Mouse (Mus musculus): ENCODE measurements at regions not wholly inside any gene's neighbourhood (a gene's known extent, or its start where the extent isn't known, plus 50 kb on each side); places are given as distances from the start of the nearest gene placed in this dataset.

DNA sequence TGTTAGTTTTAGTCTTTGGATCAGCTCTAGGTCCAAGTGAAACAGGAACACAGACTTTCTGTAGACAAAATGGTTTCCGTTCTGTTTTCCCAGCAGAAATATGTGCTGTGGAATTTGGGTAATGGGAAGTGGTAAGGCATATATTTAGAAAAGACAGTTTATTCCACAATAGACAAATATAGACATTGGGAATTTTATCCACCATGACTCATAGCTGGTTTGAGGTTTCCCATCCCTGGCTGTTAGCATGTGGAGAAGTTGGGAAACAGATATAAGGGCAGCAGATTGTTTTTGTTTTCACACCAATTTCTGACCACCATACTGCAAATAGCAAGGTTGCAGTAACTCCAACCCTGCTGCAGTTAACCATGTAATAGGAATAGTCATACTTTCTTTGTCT lies 385.0 kb upstream of the Adam34 start:
- no peak for DNase-seq
- intact Hi-C loops (cut with DNase I), result loop anchor here (10.0 kb wide), 1 partner anchor 840 kb away; the partner anchor contains the start of gene Fat1

DNA sequence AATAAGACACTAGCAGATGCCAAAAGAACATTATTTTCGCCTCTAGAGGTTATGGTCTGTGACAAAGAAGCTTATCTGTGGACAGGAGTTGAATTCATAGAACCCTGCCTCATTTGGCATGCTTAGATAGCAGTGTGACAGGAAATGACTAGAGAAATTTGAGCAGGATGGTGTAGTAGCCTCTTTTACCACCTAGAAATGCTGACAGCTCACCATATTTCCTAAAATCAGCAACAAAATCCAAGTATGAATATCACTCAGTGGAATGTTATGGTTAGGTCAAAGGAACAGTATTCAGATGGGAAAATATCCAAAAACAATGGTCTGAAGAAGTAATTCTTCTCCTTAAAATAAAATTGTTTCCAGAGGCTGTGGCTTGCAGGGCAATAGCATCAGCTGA lies 383.6 kb upstream of the Adam34 start:
- DNase-seq, result no peak
- intact Hi-C loops (cut with DNase I), result loop anchor here (10.0 kb wide), 1 partner anchor 841 kb away; the partner anchor contains the start of gene Fat1

DNA sequence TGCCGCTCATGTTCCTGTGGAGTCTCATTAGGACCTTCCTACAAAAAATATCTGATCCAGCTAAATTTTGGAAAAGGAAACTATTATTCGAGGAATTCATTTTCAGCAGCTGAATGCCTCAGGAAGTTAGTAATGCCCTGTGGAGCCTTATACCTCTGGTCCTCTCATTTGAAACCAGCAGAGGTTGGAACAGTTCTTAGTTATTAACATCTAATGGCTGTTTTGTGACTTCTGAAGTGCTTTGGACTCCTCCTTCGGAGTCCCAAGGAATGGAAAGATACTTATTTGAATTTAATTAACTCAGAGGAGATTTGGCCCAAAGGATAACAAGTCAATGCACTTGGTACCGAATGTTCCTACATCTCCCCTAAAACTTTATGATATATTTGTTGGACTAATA lies 372.2 kb upstream of the Adam34 start:
- intact Hi-C loops (cut with DNase I), result no loop called here
- no peak for DNase-seq

DNA sequence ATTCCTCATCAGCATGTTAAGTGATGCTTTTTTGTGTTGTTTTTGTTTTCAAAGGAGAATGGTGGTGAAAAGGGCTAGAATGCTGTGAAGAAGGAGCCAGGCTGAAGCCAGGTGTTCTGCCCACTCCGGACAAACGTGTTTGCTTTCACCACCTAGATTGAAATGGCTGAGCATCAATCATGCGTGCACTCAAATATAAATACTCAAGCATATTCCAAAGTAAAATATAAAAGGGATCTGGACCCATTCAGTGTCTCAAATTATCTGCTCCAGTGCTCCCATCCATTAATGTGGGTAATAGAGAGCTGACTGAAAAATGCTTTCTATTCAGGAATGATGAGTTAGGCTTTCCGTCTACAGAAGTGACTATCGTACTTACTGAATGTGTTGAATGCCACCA lies 349.0 kb upstream of the Adam34 start:
- intact Hi-C loops (cut with DNase I), result no loop called here
- DNase-seq, result no peak

DNA sequence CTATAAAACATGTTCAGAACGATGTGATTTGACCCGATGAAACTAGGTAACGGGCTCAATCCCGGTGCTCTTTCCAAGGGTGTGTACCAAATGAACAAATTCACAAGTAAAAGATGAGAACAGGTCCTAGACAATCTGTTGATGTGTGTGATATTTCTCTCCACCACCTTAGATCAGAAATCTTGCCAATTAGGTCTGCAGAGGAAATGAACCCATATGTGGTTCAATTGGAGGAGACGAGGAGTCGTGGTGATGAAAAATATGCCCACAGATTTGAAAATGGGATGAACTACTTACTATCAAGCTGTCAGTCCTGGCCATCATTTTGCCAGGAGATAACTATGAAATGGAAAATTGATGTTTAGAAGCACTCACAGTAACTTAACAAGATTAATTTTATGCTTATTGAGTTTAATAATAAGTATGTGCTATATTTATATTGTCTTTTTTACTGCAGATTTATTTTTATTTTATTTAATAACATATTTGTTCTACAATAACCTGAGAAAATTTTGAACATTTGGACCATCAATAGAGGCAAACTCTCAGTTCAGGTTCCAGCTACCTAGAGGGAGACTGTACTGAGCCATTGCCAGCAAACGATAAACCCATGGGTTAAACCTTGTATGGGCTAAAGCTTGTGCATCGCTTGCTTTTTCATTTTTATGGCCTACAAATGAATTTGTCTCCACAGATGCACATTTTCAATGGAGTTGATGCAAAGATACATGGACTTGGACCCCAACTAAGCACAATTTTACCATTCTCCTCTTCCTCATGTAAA lies 332.9 kb upstream of the Adam34 start:
- no peak for DNase-seq
- intact Hi-C loops (cut with DNase I), result no loop called here

DNA sequence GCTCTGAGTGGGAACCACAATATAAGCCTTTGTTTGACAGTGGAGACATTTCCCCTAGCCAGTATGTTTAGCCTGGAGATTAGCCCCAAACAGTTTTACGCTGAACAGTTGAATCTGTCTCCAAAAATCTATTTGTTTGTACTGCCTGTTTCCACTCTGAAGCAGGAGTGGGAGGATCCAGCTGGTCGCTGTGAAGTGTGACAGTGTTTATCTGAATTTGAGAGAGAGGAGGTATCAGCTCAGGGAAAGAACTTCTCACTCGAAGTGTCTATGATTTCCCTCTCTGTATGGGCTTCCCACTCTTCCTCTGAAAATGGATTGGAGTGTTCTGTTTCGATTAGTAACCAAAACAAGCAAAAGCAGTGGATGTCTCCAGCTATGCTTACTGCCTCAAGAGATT lies 324.4 kb upstream of the Adam34 start:
- intact Hi-C loops (cut with DNase I), result no loop called here
- DNase-seq, result peak in 1 of 2 experiments; percentile 0

DNA sequence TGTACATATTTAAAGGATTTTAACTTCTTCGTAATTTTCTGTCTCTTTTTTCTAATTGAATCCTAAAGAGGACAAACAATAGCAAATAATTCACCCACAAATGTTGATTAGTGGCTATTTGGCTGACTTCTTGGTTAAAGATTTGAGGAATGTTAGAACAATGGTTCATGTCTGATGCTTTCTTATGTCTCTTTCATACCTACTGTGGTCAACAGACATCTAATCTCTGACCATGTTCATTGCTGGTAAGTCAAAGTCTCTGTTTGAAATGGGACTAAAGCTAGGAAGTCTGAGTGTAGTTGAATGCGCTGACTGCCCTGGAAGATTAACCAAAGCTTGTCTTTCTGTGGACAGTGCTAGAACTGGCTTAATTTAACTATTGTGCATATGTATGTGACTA lies 321.5 kb upstream of the Adam34 start:
- intact Hi-C loops (cut with DNase I), result no loop called here
- no peak for DNase-seq

DNA sequence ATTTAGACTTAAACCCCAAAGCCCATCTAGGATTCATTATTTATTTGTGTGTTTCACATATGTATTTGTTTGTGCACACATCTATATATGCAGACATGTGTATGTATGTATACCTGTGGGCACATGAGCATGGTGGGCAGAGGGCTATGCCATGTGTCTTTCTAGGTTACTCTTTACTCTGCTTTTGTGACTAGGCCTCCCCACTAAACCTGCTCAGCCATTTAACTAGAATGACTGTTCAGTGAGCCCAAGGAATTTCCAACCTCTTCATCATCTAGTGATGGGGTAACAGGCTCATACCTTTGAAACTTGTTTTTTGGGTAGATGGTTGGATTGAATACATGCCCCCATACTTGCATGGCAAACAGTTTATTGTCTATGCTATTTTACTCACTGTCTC lies 321.1 kb upstream of the Adam34 start:
- DNase-seq, result no peak
- intact Hi-C loops (cut with DNase I), result no loop called here

DNA sequence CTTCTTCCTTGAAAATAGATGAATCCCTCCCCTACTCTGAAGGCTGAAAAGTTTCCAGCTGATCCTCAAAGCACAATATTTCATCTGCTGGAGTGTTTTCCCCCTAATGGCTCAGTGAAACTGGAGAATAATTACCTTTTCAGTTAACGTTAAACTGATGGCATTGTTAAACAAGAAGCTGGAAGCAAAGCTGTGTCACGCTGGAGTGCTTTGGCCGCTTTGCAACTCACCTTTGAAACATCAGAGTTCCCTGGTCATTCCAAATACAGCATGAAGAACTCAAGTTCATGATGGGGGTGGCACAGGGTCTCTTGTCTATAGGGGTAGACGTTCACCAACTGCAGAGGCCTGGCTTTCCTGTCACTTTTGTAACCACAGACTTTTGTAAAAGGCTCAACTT lies 317.9 kb upstream of the Adam34 start:
- intact Hi-C loops (cut with DNase I), result no loop called here
- no peak for DNase-seq

DNA sequence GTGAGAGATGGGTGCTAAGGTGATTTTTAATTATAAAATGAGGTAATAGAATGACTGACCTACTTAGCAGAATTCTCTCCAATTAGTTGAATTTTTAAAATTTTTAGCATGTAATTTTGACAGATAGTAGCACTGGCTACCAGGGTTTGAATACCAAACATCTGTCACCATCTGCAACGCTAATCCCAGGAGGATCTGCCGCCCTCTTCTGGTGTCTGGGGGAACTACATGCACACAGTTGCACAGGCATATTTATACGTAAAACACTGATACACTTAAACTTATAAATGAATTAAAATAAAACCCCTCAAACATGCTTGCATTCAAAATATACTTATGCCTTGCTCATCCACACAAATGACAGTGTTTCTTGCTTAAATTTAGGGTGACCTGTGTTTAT lies 316.1 kb upstream of the Adam34 start:
- intact Hi-C loops (cut with DNase I), result no loop called here
- DNase-seq, result peak; percentile 19 to 51

DNA sequence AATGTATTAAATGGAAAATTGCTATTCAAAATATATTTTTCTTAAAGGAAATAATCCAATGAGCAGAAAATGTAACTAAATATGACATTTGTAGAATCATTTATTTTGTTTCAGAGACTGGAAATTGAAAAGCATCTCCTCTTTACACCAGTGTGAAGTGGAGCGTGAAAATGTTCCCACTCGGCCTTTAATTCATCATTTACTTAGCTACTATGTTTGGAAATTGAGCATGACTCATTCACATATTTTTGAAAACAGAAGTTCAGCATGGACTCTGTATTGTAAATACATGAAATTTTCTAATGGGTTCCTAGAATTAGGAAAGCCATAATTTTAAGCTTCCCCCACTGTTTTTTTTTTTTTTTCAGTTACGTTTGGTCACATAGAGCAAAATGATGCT lies 314.2 kb upstream of the Adam34 start:
- intact Hi-C loops (cut with DNase I), result no loop called here
- no peak for DNase-seq

Small RNAs in the stretch of these regions (microRNA-seq; reads per million reads assigned to microRNA genes)
- 0 reads per million in 2 experiments for gene Gm24591

Data from heart, postnatal 10 days (tissue).